Mouse (Mus musculus): Measurements from ENCODE around the gene Stk25. TPM values are rescaled to one million over a fixed set of nuclear protein-coding genes. Genes with fewer than 3 reads are reported as not detected.
A peak's percentile ranks its signal among the peaks of the same experiment; 100 is the strongest.

The Stk25 gene
- polyA plus RNA-seq, 1 experiment from 2014 or later = 216 TPM

DNA sequence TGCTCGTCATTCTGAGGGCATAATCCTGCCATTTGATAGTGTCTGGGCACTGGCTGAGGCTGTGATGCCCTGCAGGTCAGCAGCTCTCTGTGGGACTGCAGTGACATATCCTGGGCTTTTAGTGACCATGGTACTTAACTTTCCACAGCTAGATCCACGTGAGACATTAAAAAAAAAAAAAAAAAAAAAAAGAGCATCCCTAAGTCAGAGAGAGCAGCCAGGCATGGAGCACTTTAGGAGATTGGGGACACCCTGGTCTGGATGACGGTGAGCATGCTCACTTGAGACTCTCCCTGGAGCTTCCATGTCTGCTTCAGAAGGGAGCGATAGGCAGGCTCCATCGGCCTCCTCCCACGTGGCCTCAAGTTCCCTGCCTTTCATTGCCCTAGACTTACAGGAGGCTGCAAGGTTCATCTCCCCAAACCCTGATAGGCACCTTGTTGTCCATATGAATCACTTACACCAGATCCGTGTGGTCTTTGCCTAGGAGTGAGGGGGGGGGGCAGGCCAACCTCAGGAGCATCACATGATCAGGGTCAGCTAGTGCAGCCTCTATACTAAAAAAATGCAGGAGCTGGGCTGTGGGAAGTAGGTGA, 31.5 kb upstream of the Stk25 start:
- ATAC-seq (ENCODE audit: low FRiP score) = no peak
- Histone ChIP-seq H3K27ac (no peak overlapping the region), H3K9me3 (no peaks in the 10 kb centered on the region), H3K4me2 (no peak overlapping the region), H3K9ac (no peak overlapping the region), H3K36me3 (replicated peaks) (peaks cover 12% of the 10 kb centered on the region), H3K27me3 (peaks cover 13% of the 10 kb centered on the region; the same call in 1 of the 2 replicates), H3K4me3 (replicated peaks) (no peak overlapping the region), H3K4me1 (peaks cover 17% of the 10 kb centered on the region)
- 80% methylated on average over 7 of the region's 7 CpGs for WGBS

DNA sequence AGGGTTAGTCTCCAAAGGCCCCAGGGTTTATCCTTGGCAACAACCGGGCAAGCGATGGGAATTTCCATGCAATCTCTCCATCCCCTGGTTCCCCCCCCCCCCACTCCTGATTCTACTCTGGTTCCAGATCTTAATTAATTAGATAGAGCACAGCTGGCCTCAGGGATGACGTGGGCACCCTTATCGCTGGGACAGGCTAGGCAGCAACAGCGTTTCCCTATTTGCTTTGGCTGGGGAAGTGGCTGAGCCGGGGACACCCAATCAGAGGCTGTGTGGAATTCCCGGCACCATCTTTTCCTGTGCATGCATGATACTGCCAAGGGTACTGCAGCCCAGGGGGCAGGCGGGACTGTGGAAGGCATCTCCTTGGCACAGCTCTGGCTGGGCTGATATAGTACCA, 29.7 kb upstream of the Stk25 start:
- Histone ChIP-seq H3K9ac (no peak overlapping the region), H3K9me3 (no peaks in the 10 kb centered on the region), H3K4me3 (replicated peaks) (no peak overlapping the region), H3K4me1 (peaks cover 17% of the 10 kb centered on the region), H3K27ac (no peak overlapping the region), H3K36me3 (replicated peaks) (peaks cover 8% of the 10 kb centered on the region), H3K27me3 (peaks cover 24% of the 10 kb centered on the region), H3K4me2 (no peak overlapping the region)
- no peak for ATAC-seq (ENCODE audit: low FRiP score)
- WGBS = 83% methylated on average over 8 of the region's 8 CpGs

DNA sequence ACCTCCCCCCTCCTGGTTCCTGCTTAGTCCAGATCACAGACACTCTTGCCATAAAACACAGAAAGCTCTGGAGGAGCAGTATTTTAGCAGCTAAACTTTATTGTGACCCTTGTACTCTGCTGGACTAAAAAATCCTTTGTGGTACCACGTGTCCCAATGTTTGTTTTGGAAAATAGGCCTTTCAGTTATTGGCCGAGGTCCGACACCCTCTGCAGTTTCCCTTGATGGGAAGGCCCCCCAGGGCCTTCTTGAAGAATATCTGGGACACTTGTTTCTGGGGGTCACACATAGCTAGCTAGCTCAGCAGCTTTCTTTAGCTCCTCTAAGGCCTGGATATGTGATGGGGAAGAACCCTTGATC, 28.5 kb upstream of the Stk25 start:
- peak overlapping the region; percentile 69 for H3K9ac ChIP-seq
- 45% methylated on average over 3 of the region's 3 CpGs for WGBS
- ATAC-seq (ENCODE audit: low FRiP score) = no peak

DNA sequence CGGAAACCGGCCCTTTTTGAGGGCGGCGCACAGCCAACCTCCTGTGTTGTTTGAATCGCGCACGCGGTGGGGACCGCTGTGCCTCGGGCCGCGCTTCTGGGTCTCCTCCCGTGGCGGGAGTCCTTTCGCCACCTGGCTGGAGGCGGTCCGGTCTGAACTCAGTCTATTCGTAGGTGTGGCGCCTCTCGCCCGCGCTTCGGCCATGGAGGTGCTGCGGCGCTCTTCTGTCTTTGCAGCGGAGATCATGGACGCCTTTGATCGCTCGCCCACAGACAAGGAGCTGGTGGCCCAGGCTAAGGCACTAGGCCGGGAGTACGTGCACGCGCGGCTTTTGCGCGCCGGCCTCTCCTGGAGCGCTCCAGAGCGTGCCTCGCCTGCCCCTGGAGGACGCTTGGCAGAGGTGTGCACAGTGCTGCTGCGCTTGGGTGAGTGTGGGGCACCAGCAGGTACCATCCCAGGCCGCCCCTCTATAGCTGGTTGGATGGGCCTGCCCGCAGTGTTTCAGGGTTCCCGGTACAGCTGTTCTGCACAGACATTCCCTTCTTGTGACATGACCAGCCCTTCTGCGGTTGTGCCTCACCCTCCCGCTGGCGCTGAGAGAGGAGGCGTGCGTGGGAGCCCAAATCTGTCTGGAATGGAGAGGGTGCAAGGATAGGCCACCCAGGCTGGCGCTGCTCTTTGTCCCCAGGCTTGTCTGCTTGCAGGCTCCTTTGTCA, 27.9 kb upstream of the Stk25 start:
- peaks cover 8% of the 10 kb centered on the region; the same call in 1 of the 2 replicates for H3K36me3 ChIP-seq (replicated peaks)
- peak overlapping the region; percentile 69 for H3K9ac ChIP-seq
- WGBS = 1% methylated on average over 51 of the region's 51 CpGs
- peaks cover 17% of the 10 kb centered on the region for H3K4me1 ChIP-seq
- no peaks in the 10 kb centered on the region for H3K9me3 ChIP-seq
- peak overlapping the region; percentile 61 for H3K4me3 ChIP-seq (replicated peaks)
- peaks cover 26% of the 10 kb centered on the region for H3K27me3 ChIP-seq
- H3K4me2 ChIP-seq = peak overlapping the region; percentile 75
- ATAC-seq (ENCODE audit: low FRiP score) = peak; percentile 91
- peak overlapping the region; percentile 71 for H3K27ac ChIP-seq

More for the DNA sequence above, 28.5 kb upstream of the Stk25 start:
- peaks cover 26% of the 10 kb centered on the region for H3K27me3 ChIP-seq
- H3K9me3 ChIP-seq = no peaks in the 10 kb centered on the region
- peak overlapping the region; percentile 75 for H3K4me2 ChIP-seq
- peak overlapping the region; percentile 61 for H3K4me3 ChIP-seq (replicated peaks)
- peaks cover 8% of the 10 kb centered on the region for H3K36me3 ChIP-seq (replicated peaks)
- 0 out of 2 replicates have a peak overlapping the region, but pooled peaks have one; percentile 71 for H3K27ac ChIP-seq
- peaks cover 17% of the 10 kb centered on the region for H3K4me1 ChIP-seq

DNA sequence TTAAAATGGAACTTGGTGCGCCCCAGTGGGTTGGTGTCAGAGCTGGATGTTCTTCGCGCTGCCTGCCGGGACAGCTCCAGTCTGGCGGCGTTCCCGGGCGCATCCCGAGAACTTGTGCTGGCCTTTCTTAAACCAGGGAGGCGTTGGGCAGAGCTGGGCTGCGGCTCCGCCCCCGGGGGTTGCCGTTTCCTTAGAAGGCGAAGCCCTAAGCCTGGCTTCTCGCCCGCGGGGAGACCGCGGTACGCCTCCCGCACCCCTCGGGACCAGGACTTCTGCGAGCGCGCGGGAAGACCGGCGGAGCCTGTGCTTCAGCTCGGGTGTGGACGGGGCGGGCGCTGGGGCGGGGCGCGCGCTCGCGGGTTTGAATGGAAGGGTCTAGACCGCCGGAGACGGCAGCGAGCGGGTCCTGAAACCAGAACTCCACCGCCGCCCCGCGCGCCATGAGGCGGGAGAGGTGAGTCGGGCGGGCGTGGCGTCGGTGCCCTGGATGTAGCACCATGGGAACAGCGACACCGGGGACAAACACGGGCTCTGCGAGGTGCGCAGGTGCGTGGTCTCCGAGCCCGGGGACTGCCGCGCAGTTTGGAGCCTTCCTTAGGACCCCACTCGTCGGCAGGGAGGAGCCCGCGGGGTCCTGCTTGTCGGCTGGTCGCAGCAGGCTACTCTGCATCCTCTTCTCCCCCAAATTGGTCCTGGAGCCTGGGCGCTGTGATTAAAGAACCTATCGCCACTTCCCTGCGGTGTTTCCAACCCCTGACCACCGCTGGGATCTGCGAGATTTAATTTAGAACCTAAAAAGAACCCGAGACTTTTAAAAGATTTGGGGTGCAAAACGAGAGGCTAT, 27.2 kb upstream of the Stk25 start, which contains the start of gene Bok:
Bok (plus strand) TSS at position 260 of the 844 bp plus-strand sequence.
- Histone ChIP-seq H3K27ac (peak within 1 kb of the TSS; percentile 71), H3K4me3 (replicated peaks) (peak within 1 kb of the TSS; percentile 61), H3K9me3 (no peaks in the 10 kb centered on the region), H3K4me2 (peak within 1 kb of the TSS; percentile 75), H3K9ac (peak within 1 kb of the TSS; percentile 69), H3K4me1 (peaks cover 17% of the 10 kb centered on the region), H3K27me3 (peaks cover 26% of the 10 kb centered on the region), H3K36me3 (replicated peaks) (peaks cover 4% of the 10 kb centered on the region; the same call in 1 of the 2 replicates)
- peak; percentile 75 for ATAC-seq (ENCODE audit: low FRiP score)
- WGBS = under 1% methylated on average over 78 of the region's 78 CpGs

DNA sequence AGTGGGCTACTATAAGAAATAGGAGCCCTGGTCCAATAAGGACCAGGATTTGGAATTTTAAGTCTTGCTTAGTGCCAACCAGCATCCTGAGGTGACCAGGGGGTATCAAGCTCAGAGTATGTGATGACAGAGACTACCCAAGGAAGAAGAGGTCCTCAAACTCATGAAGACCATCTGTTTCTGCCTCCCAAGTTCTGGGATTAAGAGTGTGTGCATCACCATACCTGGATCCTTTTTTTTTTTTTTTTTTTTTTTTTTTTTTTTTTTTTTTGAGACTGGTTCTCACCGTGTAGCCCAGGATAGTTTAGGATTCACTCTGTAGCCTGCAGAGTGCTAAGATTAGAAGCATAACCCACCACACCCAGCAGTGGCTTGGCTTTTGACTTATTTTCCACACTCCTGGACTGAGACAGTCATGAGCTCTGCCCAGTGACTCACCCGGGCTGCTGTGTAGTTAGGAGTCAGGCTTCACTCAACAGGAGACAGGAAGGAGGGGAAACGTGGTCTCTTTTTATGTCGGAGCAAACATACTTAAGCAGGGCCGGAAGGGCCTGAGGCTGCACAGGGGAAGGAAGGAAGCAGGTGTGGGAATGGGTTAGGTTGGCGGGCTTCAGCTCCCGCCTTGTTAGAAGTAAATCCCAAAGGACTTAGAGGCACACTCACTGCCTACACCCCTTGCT, 21.6 kb upstream of the Stk25 start:
- Histone ChIP-seq H3K27ac (no peak overlapping the region), H3K36me3 (replicated peaks) (no peaks in the 10 kb centered on the region), H3K9ac (no peak overlapping the region), H3K9me3 (no peaks in the 10 kb centered on the region), H3K4me3 (replicated peaks) (no peak overlapping the region), H3K4me1 (no peaks in the 10 kb centered on the region), H3K4me2 (no peak overlapping the region), H3K27me3 (peaks cover 13% of the 10 kb centered on the region)
- no peak for ATAC-seq (ENCODE audit: low FRiP score)
- 83% methylated on average over 7 of the region's 7 CpGs for WGBS

DNA sequence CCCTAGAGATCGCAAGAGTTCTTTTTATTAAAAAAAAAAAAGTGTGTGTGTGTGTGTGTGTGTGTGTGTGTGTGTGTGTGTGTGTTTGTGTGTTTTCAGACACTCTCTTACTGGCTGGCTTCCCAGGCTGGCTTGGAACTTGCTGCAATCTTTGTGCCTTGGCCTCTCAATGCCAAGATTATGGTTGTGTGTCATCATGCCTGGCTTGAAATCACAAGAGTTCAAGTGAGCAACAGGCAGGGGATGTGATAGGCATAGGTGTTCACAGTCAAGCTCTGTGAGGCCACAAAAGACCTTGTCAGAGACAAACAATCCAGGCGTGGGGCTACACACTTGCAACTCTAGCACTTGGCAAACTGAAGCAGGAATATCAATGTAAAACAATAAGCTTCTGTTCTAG, 19.9 kb upstream of the Stk25 start:
- Histone ChIP-seq H3K9ac (no peak overlapping the region), H3K4me3 (replicated peaks) (no peak overlapping the region), H3K36me3 (replicated peaks) (no peaks in the 10 kb centered on the region), H3K4me1 (no peaks in the 10 kb centered on the region), H3K9me3 (no peaks in the 10 kb centered on the region), H3K4me2 (no peak overlapping the region), H3K27ac (no peak overlapping the region), H3K27me3 (0 out of 2 replicates have a peak, but pooled peaks cover 3% of the 10 kb centered on the region)
- 73% methylated on average over 2 of the region's 2 CpGs for WGBS
- ATAC-seq (ENCODE audit: low FRiP score) = no peak

DNA sequence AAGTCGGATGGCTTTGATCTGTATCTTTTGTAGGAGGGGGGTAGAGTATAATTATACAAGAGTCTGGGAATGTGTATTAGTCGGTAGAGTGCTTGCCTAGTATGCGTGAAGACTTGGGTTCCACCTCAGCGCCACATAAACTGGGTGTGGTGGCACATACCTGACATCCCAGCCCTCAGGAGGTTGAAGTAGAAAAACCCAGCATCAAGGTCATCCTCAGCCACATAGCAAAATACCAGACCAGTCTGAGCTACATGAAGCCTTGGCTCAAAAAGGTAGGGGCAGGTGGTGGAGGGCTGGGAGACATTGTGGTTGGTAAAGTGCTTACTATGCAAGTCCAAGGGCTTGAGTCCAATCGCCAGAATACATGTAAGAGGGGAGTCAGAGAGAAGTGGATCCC, 14.2 kb upstream of the Stk25 start:
- no peak overlapping the region for H3K4me3 ChIP-seq (replicated peaks)
- no peak overlapping the region for H3K9ac ChIP-seq
- no peak overlapping the region for H3K27ac ChIP-seq
- WGBS = 96% methylated on average over 5 of the region's 5 CpGs
- H3K36me3 ChIP-seq (replicated peaks) = no peaks in the 10 kb centered on the region
- peaks cover 11% of the 10 kb centered on the region; the same call in 1 of the 2 replicates for H3K4me1 ChIP-seq
- no peaks in the 10 kb centered on the region for H3K9me3 ChIP-seq
- no peak overlapping the region for H3K4me2 ChIP-seq
- H3K27me3 ChIP-seq = no peaks in the 10 kb centered on the region
- no peak for ATAC-seq (ENCODE audit: low FRiP score)

DNA sequence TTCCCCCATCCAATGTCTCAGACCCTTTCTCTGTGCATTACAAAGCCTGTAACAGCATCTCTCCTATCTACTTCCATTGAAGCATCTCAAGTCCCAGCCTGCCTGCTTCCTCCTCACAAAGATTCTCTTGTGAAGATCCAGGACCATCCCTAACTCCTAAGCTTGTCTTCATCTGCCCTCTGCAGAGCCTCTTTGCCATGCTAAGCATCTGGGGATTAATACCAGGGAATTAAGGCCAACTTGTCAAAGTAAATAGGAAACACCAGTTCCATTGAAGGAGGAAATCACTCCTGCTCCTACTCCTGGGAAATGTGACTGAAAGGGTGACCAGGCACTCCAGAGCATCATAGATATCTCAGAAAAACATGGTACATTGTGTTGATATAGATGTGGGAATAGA, 11.5 kb upstream of the Stk25 start:
- H3K27ac ChIP-seq = no peak overlapping the region
- H3K4me1 ChIP-seq = peaks cover 11% of the 10 kb centered on the region; the same call in 1 of the 2 replicates
- no peaks in the 10 kb centered on the region for H3K36me3 ChIP-seq (replicated peaks)
- H3K4me3 ChIP-seq (replicated peaks) = no peak overlapping the region
- H3K9ac ChIP-seq = no peak overlapping the region
- no peak for ATAC-seq (ENCODE audit: low FRiP score)
- H3K27me3 ChIP-seq = no peaks in the 10 kb centered on the region
- no peak overlapping the region for H3K4me2 ChIP-seq
- H3K9me3 ChIP-seq = no peaks in the 10 kb centered on the region

DNA sequence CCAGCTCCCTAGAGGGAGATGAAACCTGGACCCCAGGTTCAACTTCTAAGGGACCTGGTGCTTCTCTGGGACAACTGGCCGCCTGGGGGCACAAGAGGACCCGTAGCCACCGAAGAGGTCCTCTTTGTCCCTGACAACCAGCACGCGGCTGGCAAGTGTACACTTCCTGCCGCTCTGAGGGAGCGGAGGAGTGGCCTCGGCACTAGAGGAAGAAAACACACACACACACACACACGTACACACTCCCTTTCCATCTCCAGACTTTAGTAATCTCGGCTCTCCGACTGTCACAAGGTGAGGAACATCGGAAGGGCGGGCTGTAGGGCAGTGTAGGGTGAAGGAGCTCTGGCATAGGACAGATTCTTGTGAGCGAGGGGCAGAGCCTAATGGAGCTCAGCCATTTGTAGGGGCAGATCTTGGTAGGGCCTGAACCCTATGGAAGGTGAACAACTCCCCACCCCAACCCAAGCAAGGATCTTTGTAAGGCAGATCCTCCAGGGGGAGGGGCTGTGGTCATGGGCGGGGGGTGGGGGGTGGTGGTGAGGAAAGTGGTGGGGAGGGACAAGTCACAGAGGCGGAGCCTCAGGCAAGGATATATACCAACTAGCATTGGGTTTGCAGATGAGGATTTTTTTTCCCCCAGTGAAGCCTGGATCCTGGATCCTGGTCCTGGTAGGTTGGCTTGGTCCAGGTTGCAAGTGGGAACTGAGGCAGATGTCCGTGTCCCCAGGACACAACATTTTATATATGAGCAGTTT, 10.5 kb upstream of the Stk25 start:
- no peaks in the 10 kb centered on the region for H3K27me3 ChIP-seq
- peak overlapping the region; percentile 37 for H3K4me3 ChIP-seq (replicated peaks)
- H3K9ac ChIP-seq = peak overlapping the region; percentile 49
- peak overlapping the region; percentile 61 for H3K4me2 ChIP-seq
- H3K4me1 ChIP-seq = peaks cover 11% of the 10 kb centered on the region; the same call in 1 of the 2 replicates
- no peaks in the 10 kb centered on the region for H3K36me3 ChIP-seq (replicated peaks)
- 10% methylated on average over 17 of the region's 17 CpGs for WGBS
- peak; percentile 85 for ATAC-seq (ENCODE audit: low FRiP score)
- peak overlapping the region; percentile 36; the same call in 1 of the 2 replicates for H3K27ac ChIP-seq
- no peaks in the 10 kb centered on the region for H3K9me3 ChIP-seq

DNA sequence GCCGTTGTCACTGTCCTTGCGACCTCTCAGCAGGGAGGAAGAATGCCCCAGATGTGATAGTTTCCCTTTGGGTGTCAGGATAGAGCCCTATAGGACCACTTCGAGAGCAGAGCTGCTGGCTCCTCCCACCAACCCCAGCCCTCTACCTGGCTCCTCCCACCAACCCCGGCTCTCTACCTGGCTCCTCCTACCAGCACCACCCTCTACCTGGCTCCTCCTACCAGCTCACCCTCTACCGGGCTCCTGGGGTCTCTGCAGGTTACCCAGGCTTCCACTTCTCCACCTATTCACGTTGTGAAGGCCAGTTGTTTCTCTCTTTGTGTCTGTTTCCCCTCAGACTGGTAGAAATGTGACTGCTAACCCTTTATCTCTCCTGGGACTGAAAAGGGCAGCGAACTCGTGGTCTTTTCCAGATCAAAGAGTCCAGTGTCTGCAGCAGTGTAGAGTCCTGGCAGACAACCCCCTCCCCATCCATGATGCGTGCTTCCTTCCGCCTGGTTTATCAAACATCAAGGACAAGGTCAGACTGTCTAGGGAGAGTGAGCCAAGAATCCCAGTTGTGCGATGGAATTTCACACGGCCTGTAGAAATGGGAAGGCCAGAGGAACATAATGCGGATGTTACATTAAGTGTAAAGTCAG, 9.4 kb upstream of the Stk25 start:
- no peaks in the 10 kb centered on the region for H3K27me3 ChIP-seq
- no peaks in the 10 kb centered on the region for H3K9me3 ChIP-seq
- H3K4me3 ChIP-seq (replicated peaks) = no peak overlapping the region
- ATAC-seq (ENCODE audit: low FRiP score) = no peak
- 28% methylated on average over 13 of the region's 13 CpGs for WGBS
- no peak overlapping the region for H3K9ac ChIP-seq
- no peak overlapping the region for H3K27ac ChIP-seq
- H3K36me3 ChIP-seq (replicated peaks) = no peaks in the 10 kb centered on the region
- H3K4me1 ChIP-seq = peaks cover 11% of the 10 kb centered on the region; the same call in 1 of the 2 replicates
- H3K4me2 ChIP-seq = no peak overlapping the region
